Mouse (Mus musculus) ovary, postnatal 36 days (tissue): Measurements from ENCODE around the gene Vav3.

Source experiments
- DNase-seq: peaks from one replicate; pipeline ENCODE4 v3.0.0; 2022; ENCODE audit warnings: low spot score, mixed read lengths

The Vav3 gene

DNA sequence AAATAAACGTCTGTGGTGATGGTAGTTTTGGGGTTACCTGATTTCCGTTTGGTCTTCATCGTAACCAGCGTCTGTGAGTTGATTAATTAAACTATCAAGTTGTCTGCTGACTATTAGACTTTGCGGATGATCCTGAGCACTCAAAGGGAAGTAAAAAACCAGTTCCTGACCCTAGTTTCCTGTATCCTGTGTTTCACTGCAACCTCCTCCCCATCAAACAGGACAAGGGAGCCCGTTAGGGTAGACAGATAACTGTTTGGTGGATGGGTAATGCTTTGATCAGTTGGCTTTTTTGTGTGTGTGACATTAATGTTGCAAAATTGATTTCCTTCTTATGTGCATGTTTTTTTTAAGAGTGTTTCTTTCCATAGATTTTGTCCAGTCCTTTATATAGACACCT lies 12.2 kb downstream of the Vav3 start:
- DNase-seq, result no peak

GRCm38 (mm10) chr3:109353814-109354213 lies 13.4 kb downstream of the Vav3 start:
- no peak for DNase-seq

- no peak for DNase-seq
Measured at GRCm38 (mm10) chr3:109355158-109355557, 14.7 kb downstream of the Vav3 start.

DNA sequence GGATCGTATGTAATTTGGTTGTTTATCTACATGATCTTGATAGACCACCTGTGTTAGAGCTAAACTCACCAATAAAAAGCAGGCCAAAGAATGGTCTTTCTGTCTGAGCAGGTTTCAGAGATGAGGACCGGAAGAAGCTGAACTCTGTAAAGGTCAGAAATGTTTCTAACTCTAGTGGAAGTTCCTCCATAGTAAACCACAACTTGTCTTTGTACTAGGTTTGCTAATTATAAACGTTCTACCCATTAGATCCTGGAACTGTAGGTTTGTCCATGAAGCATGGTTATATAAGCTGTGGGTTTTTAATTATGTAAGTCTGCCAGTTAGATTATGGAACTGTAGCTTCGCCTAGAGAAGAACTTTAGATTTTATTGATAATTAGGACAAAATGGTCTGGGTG lies 20.3 kb downstream of the Vav3 start:
- DNase-seq, result no peak

DNA sequence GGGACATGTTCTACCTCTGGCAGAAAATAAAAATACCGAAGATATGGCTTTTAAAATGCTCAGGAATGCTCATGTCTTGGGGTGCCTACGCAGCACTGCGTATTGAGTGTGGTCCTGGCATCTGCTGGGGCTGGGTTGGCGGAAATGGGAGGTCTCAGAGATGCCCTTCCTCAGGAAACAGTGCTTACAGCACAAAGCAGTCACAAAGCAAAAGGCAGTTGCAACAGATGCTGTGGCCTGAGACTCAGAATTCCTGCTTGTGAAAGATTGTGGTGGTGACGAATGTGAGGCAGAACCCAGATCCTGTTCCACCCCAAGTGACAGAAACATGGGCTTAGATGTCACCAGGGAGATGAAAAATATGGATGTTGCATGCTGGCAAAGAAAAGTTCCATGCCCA lies 21.4 kb downstream of the Vav3 start:
- peak; percentile 3 for DNase-seq

- DNase-seq, result no peak
Measured at GRCm38 (mm10) chr3:109362310-109362709, 21.9 kb downstream of the Vav3 start.

GRCm38 (mm10) chr3:109363522-109363921 lies 23.1 kb downstream of the Vav3 start:
- no peak for DNase-seq

DNA sequence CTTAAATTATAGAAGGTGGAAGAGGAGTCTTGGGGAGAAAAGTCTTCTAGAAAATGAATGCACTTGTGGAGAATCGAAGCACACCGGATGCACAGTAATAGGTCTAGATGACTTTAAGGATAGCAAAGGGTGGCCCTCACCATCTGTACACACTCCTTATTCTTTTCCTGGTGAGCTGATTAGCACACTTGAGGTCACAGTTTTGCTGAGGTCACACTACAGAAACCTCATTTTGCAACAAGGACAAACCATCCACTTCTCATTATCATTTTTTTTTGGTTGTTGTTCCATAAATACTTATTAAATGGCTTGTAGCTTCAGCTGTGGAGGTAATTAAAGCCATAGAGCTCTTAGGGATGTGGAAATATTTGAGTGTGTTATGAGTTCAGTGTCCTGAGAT lies 25.4 kb downstream of the Vav3 start:
- DNase-seq, result no peak

GRCm38 (mm10) chr3:109366411-109366851 lies 26.0 kb downstream of the Vav3 start:
- DNase-seq, result peak; percentile 5

DNA sequence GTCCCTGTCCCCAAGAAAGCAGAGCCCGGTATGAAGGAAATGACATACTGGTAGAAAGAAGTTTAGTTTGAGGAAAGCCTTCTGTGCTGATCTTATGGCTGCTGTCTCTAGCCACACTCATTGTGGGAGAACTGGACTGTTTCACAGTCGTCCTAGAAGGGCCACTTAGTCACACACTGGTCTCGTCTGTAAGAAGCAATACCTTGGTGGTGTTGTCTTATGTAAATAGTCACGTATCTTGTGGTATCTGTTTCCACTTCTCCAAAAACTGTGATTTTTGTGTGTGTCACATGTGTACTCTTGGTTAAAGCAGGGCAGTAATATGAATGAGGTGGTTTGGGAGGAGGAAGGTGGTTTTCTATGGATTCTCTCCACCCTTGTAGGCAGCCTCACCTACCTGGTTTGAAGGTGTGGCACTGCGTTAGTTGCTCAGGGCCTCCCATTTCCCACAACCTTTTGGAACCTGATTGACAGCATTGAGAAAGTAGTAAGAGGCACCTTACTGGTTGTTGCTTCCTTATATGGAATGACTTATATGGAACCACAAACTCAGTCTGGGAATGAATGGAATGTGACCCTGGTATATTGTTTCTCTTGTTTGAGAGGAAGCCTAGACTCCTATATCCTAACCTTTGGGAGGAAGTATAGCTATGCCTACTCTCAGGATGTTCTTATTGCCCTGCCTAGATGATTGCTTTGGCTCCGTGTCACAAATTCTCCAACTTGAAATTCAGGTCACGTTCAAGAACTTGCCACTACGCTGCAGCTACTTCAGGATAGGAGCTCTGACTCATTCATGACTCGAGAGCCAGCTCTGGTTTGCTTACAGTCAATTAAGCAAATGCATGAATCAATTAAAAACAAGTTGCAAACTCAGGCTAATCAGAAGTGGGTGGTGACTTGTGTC lies 28.2 kb downstream of the Vav3 start:
- no peak for DNase-seq

DNA sequence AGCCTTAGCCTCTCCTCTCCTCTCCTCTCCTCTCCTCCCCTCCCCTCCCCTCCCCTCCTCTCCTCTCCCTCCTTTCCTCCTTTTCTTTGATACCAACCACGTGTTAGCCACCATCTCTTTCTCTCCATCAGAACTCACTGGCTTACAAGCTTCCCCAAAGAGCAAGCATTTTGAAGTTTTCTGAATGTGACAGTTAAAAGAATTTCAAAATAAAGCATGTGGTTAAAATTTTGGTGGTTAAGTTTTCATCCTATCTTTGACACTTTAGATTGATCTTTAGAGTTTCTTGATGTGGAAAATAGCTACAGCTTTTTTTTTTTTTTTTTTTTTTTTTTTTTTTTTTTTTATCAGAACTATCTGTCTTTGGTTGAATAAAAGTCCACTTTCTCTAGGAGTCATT lies 31.1 kb downstream of the Vav3 start:
- DNase-seq, result no peak

DNA sequence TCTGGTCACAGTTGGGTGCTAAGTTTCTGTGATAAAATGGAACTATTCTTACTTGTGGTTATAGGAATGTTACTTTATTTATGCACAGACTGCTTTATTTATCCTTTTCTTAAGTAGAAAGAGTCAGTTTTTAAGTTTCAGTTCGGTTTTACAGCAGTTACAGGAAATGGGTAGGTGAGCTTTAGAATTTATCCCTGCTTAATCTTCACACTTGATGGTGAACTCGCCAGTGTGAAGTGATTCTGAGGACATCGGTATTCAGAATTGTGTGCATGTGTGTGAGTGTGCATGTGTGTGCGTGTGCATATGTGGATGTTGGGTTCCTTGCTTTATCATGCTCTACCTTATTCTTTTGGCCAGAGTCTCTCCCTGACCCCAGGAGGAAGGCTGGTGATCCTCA lies 32.2 kb downstream of the Vav3 start:
- no peak for DNase-seq

GRCm38 (mm10) chr3:109378278-109378677 lies 37.8 kb downstream of the Vav3 start:
- no peak for DNase-seq

GRCm38 (mm10) chr3:109378684-109379083 lies 38.2 kb downstream of the Vav3 start:
- no peak for DNase-seq

- DNase-seq, result no peak
Measured at GRCm38 (mm10) chr3:109388730-109389129, 48.3 kb downstream of the Vav3 start.

GRCm38 (mm10) chr3:109401527-109401926 lies 61.1 kb downstream of the Vav3 start:
- DNase-seq, result no peak

GRCm38 (mm10) chr3:109411294-109411693 lies 70.8 kb downstream of the Vav3 start:
- no peak for DNase-seq

DNA sequence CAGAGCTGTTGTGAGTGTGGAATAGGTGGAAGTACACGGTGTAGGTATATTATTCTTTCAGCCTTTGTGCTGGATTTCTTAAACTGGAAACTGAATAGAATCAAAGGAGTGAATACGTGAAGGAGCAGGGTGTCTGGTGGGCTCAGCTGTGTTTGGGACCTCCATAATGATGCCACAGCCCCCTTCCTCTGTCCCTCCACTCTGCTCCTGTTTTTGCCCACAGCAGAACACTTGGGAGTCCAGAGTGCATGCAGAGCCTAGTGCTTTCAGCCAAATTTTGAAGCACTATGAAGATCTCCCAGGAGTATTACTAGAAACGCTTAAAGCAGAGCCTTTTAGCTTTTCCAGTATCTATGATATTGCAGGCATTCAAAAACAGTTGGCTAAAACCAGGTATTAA lies 80.0 kb downstream of the Vav3 start:
- no peak for DNase-seq

GRCm38 (mm10) chr3:109421019-109421418 lies 80.6 kb downstream of the Vav3 start:
- no peak for DNase-seq

- DNase-seq, result no peak
Measured at GRCm38 (mm10) chr3:109423440-109424079, 83.1 kb downstream of the Vav3 start.

- DNase-seq, result no peak
Measured at GRCm38 (mm10) chr3:109431285-109431684, 90.8 kb downstream of the Vav3 start.

DNA sequence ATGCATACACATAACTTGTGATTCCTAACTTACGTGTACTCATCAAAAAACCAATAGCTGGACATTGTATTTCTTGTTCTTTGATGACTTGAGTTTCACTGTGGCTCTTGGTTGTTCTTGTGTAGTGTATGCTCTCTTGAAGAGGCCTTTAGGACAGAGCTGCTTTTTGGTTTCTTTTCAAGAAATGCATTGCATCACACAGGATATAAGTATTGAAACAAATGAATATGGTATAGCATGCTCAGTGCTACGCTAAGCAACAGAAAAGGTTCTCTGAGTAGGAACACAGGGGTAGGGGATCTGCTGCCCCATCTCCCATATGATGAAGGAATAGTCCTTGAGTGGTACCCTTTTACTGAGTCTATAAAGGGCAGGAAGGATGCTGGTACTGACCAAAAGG lies 98.1 kb downstream of the Vav3 start:
- DNase-seq, result no peak

DNA sequence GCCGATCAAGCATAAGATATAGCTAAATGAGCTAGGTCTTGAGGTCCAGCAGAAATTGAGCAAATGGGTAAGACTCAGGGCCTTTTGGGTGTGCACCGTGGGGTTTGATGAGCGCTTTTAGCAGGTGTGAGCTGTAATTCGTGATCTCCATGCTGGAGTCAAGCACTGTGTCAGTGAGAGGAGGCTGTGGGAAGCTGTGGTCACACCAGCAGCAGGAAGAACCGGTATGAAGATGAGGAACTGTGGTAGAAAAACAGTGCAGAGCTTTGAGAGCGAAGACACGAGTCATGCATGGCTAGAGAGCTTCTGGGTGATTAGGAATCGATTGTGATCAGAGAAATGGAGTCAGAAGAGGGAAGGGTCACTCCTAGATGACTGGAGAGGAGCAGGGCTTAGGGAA lies 98.8 kb downstream of the Vav3 start:
- no peak for DNase-seq
